Mouse (Mus musculus): ENCODE measurements at regions not wholly inside any gene's neighbourhood (a gene's known extent, or its start where the extent isn't known, plus 50 kb on each side); places are given as distances from the start of the nearest gene placed in this dataset.

DNA sequence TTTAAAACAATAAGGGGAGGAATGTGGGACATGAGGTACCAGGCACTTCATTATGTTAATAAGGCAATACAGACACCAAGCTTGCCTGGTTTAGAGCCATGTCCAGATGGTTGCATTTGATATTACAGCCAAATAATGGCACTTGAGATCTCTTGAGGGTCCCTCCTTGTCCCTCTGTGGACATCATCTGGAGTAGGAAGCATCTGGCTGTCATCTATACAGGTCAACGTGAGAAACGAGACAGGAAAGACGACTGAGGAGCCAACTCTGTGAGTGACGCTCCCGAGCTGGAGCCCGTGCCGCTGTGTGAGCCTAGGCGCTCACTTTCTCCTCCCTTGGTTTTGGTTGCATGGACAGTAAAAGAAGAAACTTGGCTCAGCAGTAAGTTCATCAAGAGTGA, 1453.2 kb upstream of the Gm6569 start:
- Histone ChIP-seq H3K4me3 (replicated peaks; ENCODE audit: extremely low read depth, low read depth, low read length) (no peak overlapping the region), H3K4me1 (ENCODE audit: control insufficient read depth, insufficient read depth, low read length) (no peaks in the 10 kb centered on the region)
- DNase-seq = no peak
- TF ChIP-seq POLR2A (IDR thresholded peaks at IDR 0.05; ENCODE audit: borderline replicate concordance, extremely low read depth, low read depth, low read length) = no peak
- TF ChIP-seq CTCF (IDR thresholded peaks at IDR 0.05; ENCODE audit: insufficient read depth, low read length) = no peak
- 78% methylated on average over 8 of the region's 8 CpGs for WGBS

- TF ChIP-seq POLR2A (IDR thresholded peaks at IDR 0.05; ENCODE audit: borderline replicate concordance, extremely low read depth, low read depth, low read length) = no peak
- no peak for TF ChIP-seq CTCF (IDR thresholded peaks at IDR 0.05; ENCODE audit: insufficient read depth, low read length)
- 91% methylated on average over 5 of the region's 5 CpGs for WGBS
Measured at GRCm38 (mm10) chr15:72381744-72382143, 1452.6 kb upstream of the Gm6569 start.

DNA sequence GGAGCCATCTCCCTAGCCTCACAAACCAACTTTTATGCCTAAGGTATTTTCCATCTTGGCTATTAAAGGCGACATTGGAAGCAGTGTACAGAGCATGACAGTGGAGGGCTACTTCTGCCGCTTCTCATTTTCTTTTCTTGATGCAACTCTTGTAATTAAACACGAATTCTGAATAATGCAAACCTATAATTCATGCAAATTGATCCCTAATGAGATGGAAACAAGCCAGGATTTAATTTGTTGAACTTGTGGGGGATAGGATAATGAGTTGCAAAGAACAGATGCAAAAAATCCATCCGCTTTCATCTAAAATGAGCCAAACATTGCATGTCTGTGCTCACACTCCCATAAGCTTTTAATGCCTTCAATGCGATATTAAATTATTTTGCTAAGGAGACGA, 1451.8 kb upstream of the Gm6569 start:
- no peak for DNase-seq
- 83% methylated on average over 6 of the region's 6 CpGs for WGBS
- H3K4me3 ChIP-seq (replicated peaks; ENCODE audit: extremely low read depth, low read depth, low read length) = no peak overlapping the region
- TF ChIP-seq POLR2A (IDR thresholded peaks at IDR 0.05; ENCODE audit: borderline replicate concordance, extremely low read depth, low read depth, low read length) (no peak), CTCF (IDR thresholded peaks at IDR 0.05; ENCODE audit: insufficient read depth, low read length) (no peak)
- no peaks in the 10 kb centered on the region for H3K4me1 ChIP-seq (ENCODE audit: control insufficient read depth, insufficient read depth, low read length)

More at GRCm38 (mm10) chr15:72381744-72382143, 1452.6 kb upstream of the Gm6569 start:
- DNase-seq = no peak
- H3K4me3 ChIP-seq (replicated peaks; ENCODE audit: extremely low read depth, low read depth, low read length) = no peak overlapping the region
- no peaks in the 10 kb centered on the region for H3K4me1 ChIP-seq (ENCODE audit: control insufficient read depth, insufficient read depth, low read length)

DNA sequence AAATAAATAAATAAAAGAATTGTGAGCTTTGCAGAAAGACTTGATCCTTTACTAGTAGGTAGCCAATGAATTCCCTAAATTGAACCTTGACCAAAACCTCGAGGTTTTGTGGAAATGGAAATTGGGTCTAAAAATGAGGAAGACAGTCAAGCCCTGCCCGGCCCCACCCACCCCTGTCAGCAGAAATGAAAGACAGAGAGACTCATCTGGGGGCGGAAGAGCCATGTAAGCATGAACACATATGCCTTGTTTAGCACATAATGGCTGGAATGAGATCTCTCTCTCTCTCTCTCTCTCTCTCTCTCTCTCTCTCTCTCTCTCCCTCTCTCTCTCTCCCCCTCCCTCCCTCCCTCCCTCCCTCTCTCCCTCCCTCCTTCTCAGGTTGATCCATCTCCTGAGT, 1451.3 kb upstream of the Gm6569 start:
- WGBS = 78% methylated on average over 3 of the region's 3 CpGs
- TF ChIP-seq CTCF (IDR thresholded peaks at IDR 0.05; ENCODE audit: insufficient read depth, low read length) (no peak), POLR2A (IDR thresholded peaks at IDR 0.05; ENCODE audit: borderline replicate concordance, extremely low read depth, low read depth, low read length) (no peak)

GRCm38 (mm10) chr15:72383470-72383869, 1450.9 kb upstream of the Gm6569 start:
- H3K4me3 ChIP-seq (replicated peaks; ENCODE audit: extremely low read depth, low read depth, low read length) = no peak overlapping the region
- TF ChIP-seq POLR2A (IDR thresholded peaks at IDR 0.05; ENCODE audit: borderline replicate concordance, extremely low read depth, low read depth, low read length) (no peak), CTCF (IDR thresholded peaks at IDR 0.05; ENCODE audit: insufficient read depth, low read length) (no peak)
- H3K4me1 ChIP-seq (ENCODE audit: control insufficient read depth, insufficient read depth, low read length) = no peaks in the 10 kb centered on the region
- DNase-seq = no peak
- WGBS = 58% methylated on average over 1 of the region's 1 CpGs

More for the DNA sequence above, 1451.3 kb upstream of the Gm6569 start:
- Histone ChIP-seq H3K4me3 (replicated peaks; ENCODE audit: extremely low read depth, low read depth, low read length) (no peak overlapping the region), H3K4me1 (ENCODE audit: control insufficient read depth, insufficient read depth, low read length) (no peaks in the 10 kb centered on the region)
- no peak for DNase-seq

DNA sequence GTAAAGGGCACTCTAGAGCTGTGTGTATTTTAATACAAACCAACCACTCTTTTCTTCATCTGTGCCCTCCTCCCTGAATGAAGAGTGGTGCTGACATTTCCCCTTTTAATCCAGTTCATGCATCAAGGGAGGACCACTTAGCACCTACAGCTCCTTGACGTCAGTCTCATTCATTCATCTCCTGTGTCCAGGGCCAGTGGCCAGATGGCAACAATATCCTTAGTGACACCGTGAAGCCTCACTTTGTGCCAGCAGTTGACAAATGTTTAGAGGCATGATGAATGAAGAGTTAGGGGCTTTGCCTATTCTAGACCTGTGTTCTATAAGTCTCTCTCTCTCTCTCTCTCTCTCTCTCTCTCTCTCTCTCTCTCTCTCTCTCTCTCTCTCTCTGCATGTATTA, 1441.1 kb upstream of the Gm6569 start:
- no peak for TF ChIP-seq POLR2A (IDR thresholded peaks at IDR 0.05; ENCODE audit: borderline replicate concordance, extremely low read depth, low read depth, low read length)
- WGBS = 41% methylated on average over 2 of the region's 2 CpGs
- H3K4me1 ChIP-seq (ENCODE audit: control insufficient read depth, insufficient read depth, low read length) = no peaks in the 10 kb centered on the region
- no peak for DNase-seq
- no peak overlapping the region for H3K4me3 ChIP-seq (replicated peaks; ENCODE audit: extremely low read depth, low read depth, low read length)

DNA sequence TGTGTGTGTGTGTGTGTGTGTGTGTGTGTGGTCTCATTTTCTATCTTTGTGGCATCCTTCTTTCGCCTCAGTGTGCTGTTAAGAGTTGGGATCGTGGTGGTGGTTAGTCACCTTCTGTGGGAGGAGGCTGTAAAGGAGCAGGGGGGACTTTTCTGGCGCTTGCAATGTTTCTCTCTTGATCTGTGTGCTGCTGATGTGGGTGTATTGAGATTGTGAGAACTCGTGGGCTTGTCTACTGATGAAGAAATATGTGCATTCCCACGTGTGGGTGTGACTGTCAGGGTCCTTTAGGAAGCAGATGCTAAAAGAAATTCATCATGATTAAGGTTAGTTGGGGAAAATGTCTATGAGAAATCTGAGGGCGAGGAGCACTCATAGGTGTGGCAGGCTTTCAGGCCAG, 1422.4 kb upstream of the Gm6569 start:
- TF ChIP-seq POLR2A (IDR thresholded peaks at IDR 0.05; ENCODE audit: borderline replicate concordance, extremely low read depth, low read depth, low read length) = no peak
- no peak for TF ChIP-seq CTCF (IDR thresholded peaks at IDR 0.05; ENCODE audit: insufficient read depth, low read length)
- H3K4me1 ChIP-seq (ENCODE audit: control insufficient read depth, insufficient read depth, low read length) = no peaks in the 10 kb centered on the region
- H3K4me3 ChIP-seq (replicated peaks; ENCODE audit: extremely low read depth, low read depth, low read length) = no peak overlapping the region
- no peak for DNase-seq
- WGBS = 55% methylated on average over 6 of the region's 6 CpGs

Data from lung, adult 2 months (tissue).